Mouse (Mus musculus): ENCODE results near the gene Limd2. TPM values are rescaled to one million over a fixed set of nuclear protein-coding genes. Genes with fewer than 3 reads are reported as not detected.
A peak's percentile ranks its signal among the peaks of the same experiment; 100 is the strongest.

Limd2 gene
- polyA plus RNA-seq, 1 experiment from 2014 or later, result 171 TPM

DNA sequence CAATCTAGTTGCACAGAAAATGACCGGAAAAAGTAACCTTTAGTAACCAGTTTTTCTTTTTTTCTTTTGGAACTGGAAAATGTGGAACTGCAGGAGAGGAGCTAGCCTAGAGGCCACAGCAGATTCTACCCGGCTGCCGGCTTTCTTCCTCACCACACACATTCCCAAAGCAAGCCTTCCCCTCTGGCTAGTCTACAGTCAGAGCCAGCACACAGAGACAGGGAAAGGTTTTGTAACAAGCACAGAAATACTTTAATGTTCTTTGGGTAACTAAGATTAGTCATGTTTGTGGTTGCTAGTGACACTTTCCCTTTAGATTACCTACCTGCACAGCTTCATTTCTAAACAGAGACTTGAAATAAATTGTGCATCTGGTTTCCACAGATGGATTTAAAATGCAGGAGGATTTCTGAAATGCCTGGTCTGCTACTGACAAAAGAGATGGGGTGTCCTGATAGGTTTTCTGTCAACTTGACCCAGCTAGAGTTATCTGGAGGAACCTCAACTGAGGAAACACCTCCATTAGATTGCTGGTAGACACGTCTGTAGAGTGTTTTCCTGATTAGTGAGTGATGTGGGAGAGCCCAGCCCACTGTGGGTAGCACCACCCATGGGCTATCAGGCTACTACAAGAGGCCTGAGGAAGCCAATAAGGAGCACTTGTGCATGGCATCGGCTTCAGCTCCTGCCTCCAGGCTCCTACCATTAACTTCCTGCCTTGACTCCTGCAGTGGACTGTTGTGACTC is 17.5 kb upstream of the Limd2 start:
- no peaks in the 10 kb centered on the region for H3K27me3 ChIP-seq (ENCODE audit: control insufficient read depth, insufficient read depth, low read length)
- DNase-seq, result no peak

DNA sequence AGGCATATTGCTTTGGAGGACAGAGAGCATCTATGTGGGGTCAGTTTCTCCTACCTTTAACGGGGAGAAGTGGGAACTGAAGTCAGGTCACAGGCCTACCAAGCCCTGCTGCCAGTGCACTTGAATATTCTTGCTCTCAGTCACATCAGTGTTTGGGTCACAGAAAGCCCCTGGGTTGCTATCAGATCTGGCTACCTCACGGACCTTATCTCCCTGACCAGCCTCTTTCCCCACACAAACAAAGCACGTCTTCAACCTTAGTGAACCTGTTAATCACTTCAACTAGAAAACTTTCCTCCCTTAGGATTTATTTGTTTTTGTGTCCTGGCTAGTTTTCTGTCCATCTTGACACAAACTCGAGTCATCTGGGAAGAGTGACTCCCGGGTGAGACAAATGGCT is 15.7 kb upstream of the Limd2 start:
- ATAC-seq (ENCODE audit: low FRiP score, low TSS enrichment), result no peak
- no peak overlapping the region for H3K27ac ChIP-seq (replicated peaks; ENCODE audit: low read depth, low read length)
- no peak for DNase-seq
- WGBS, result 90% methylated on average over 5 of the region's 5 CpGs
- no peak overlapping the region for H3K9ac ChIP-seq (replicated peaks; ENCODE audit: low read length)
- no peak overlapping the region for H3K4me2 ChIP-seq (ENCODE audit: low read length)
- peaks cover 23% of the 10 kb centered on the region for H3K36me3 ChIP-seq (ENCODE audit: control insufficient read depth, insufficient read depth, low read length)
- H3K4me1 ChIP-seq (ENCODE audit: control insufficient read depth, insufficient read depth, low read length), result no peaks in the 10 kb centered on the region
- no peak overlapping the region for H3K4me3 ChIP-seq (replicated peaks; ENCODE audit: low read depth, low read length)
- H3K9me3 ChIP-seq (ENCODE audit: control insufficient read depth, low read length), result no peaks in the 10 kb centered on the region
- H3K27me3 ChIP-seq (ENCODE audit: control insufficient read depth, insufficient read depth, low read length), result no peaks in the 10 kb centered on the region

More for the DNA sequence above, 17.5 kb upstream of the Limd2 start:
- no peaks in the 10 kb centered on the region for H3K9me3 ChIP-seq (ENCODE audit: control insufficient read depth, low read length)
- H3K4me1 ChIP-seq (ENCODE audit: control insufficient read depth, insufficient read depth, low read length), result no peaks in the 10 kb centered on the region
- no peak overlapping the region for H3K4me3 ChIP-seq (replicated peaks; ENCODE audit: low read depth, low read length)
- 87% methylated on average over 5 of the region's 5 CpGs for WGBS
- H3K36me3 ChIP-seq (ENCODE audit: control insufficient read depth, insufficient read depth, low read length), result peaks cover 24% of the 10 kb centered on the region
- no peak overlapping the region for H3K27ac ChIP-seq (replicated peaks; ENCODE audit: low read depth, low read length)
- no peak overlapping the region for H3K9ac ChIP-seq (replicated peaks; ENCODE audit: low read length)
- H3K4me2 ChIP-seq (ENCODE audit: low read length), result no peak overlapping the region
- ATAC-seq (ENCODE audit: low FRiP score, low TSS enrichment), result no peak

DNA sequence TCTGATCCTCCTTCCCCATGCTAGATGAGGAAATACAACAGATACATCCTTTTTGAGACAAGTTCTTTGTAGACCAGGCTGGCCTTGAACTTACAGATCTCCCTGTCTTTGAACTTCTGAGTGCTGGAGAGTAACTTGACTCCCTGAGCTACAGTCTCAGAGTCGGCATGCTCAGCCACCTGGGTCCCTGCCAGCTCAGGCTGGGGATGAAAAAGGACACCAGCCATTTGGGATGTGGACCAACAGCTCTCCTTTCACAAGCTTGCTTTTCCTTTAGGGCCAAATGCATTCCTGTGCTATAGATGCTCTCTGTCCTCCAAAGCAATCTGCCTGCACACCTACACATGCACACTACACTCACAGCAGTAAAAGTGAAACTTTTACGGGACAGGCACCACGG is 14.4 kb upstream of the Limd2 start:
- ATAC-seq (ENCODE audit: low FRiP score, low TSS enrichment) (no peak), DNase-seq (no peak)
- H3K27me3 ChIP-seq (ENCODE audit: control insufficient read depth, insufficient read depth, low read length), result no peaks in the 10 kb centered on the region
- H3K9ac ChIP-seq (replicated peaks; ENCODE audit: low read length), result no peak overlapping the region
- H3K27ac ChIP-seq (replicated peaks; ENCODE audit: low read depth, low read length), result no peak overlapping the region
- no peaks in the 10 kb centered on the region for H3K9me3 ChIP-seq (ENCODE audit: control insufficient read depth, low read length)
- 81% methylated on average over 3 of the region's 3 CpGs for WGBS
- H3K4me2 ChIP-seq (ENCODE audit: low read length), result no peak overlapping the region
- H3K4me3 ChIP-seq (replicated peaks; ENCODE audit: low read depth, low read length), result no peak overlapping the region
- H3K4me1 ChIP-seq (ENCODE audit: control insufficient read depth, insufficient read depth, low read length), result no peaks in the 10 kb centered on the region
- peaks cover 19% of the 10 kb centered on the region for H3K36me3 ChIP-seq (ENCODE audit: control insufficient read depth, insufficient read depth, low read length)

DNA sequence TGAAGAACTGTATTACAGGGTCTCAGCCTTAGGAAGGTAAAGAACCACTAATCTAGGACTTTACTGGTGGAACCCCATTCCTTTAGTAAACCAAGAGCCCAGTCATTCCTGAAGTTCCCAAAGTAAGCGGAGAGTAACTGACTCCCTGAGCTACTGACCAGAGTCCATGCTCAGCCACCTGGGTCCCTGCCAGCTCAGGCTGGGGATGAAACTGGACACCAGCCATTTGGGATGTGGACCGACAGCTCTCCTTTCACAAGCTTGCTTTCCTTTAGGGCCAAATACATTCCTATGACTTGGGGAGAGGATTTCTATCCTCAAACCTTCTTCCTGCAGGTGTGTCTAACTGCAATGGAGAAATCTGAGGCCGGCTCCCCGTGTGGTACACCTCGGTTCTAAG is 13.7 kb upstream of the Limd2 start:
- Histone ChIP-seq H3K4me1 (ENCODE audit: control insufficient read depth, insufficient read depth, low read length) (no peaks in the 10 kb centered on the region), H3K9ac (replicated peaks; ENCODE audit: low read length) (no peak overlapping the region), H3K27ac (replicated peaks; ENCODE audit: low read depth, low read length) (no peak overlapping the region), H3K9me3 (ENCODE audit: control insufficient read depth, low read length) (no peaks in the 10 kb centered on the region), H3K27me3 (ENCODE audit: control insufficient read depth, insufficient read depth, low read length) (no peaks in the 10 kb centered on the region), H3K4me3 (replicated peaks; ENCODE audit: low read depth, low read length) (no peak overlapping the region), H3K36me3 (ENCODE audit: control insufficient read depth, insufficient read depth, low read length) (peaks cover 24% of the 10 kb centered on the region), H3K4me2 (ENCODE audit: low read length) (no peak overlapping the region)
- WGBS, result 87% methylated on average over 5 of the region's 5 CpGs
- no peak for DNase-seq
- no peak for ATAC-seq (ENCODE audit: low FRiP score, low TSS enrichment)

DNA sequence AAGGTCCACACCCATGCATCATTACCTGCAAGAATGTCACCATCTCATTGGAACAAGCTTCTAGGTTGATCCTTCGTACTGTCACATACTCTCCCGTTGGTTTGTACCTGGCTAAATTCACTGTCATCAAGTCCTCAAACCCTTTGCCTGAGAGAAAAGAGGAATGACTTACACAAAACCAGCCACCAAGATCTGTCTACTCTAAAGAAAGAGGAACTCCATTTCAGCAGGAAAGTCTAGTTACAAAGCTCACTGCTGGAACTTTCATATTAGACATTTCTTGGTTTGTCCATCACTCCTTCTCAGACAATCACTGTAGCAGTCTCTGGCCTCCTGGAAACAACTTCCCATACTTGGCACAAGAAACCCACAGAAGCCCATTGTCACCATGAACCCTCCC is 12.6 kb upstream of the Limd2 start:
- no peaks in the 10 kb centered on the region for H3K4me1 ChIP-seq (ENCODE audit: control insufficient read depth, insufficient read depth, low read length)
- no peaks in the 10 kb centered on the region for H3K9me3 ChIP-seq (ENCODE audit: control insufficient read depth, low read length)
- 99% methylated on average over 2 of the region's 2 CpGs for WGBS
- ATAC-seq (ENCODE audit: low FRiP score, low TSS enrichment) (no peak), DNase-seq (no peak)
- no peak overlapping the region for H3K4me3 ChIP-seq (replicated peaks; ENCODE audit: low read depth, low read length)
- no peaks in the 10 kb centered on the region for H3K27me3 ChIP-seq (ENCODE audit: control insufficient read depth, insufficient read depth, low read length)
- no peak overlapping the region for H3K9ac ChIP-seq (replicated peaks; ENCODE audit: low read length)
- H3K27ac ChIP-seq (replicated peaks; ENCODE audit: low read depth, low read length), result no peak overlapping the region
- H3K36me3 ChIP-seq (ENCODE audit: control insufficient read depth, insufficient read depth, low read length), result peaks cover 30% of the 10 kb centered on the region
- H3K4me2 ChIP-seq (ENCODE audit: low read length), result no peak overlapping the region

DNA sequence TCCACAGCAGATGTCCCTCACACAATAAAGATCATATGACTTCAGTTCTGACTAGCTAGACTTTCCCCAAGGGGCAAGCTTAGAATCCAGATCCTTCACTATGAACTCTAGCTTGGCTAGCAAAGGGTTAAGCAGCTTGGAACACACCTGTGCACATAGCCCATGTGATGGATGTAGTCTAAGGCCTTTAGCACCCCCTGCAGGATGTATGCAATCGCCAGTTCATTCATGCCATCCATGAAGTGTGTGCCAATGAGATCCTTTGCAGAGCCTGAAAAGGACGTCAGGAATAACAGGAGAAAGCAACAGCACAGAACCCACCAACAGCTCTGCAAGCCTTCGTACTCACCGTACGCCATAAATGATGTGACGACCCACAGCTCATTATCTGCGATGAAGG is 10.1 kb upstream of the Limd2 start:
- Histone ChIP-seq H3K9ac (replicated peaks; ENCODE audit: low read length) (no peak overlapping the region), H3K36me3 (ENCODE audit: control insufficient read depth, insufficient read depth, low read length) (peaks cover 47% of the 10 kb centered on the region), H3K4me2 (ENCODE audit: low read length) (no peak overlapping the region), H3K27me3 (ENCODE audit: control insufficient read depth, insufficient read depth, low read length) (no peaks in the 10 kb centered on the region), H3K4me3 (replicated peaks; ENCODE audit: low read depth, low read length) (no peak overlapping the region), H3K27ac (replicated peaks; ENCODE audit: low read depth, low read length) (no peak overlapping the region), H3K9me3 (ENCODE audit: control insufficient read depth, low read length) (no peaks in the 10 kb centered on the region), H3K4me1 (ENCODE audit: control insufficient read depth, insufficient read depth, low read length) (no peaks in the 10 kb centered on the region)
- 83% methylated on average over 7 of the region's 7 CpGs for WGBS
- peak; percentile 59 for DNase-seq
- ATAC-seq (ENCODE audit: low FRiP score, low TSS enrichment), result no peak

DNA sequence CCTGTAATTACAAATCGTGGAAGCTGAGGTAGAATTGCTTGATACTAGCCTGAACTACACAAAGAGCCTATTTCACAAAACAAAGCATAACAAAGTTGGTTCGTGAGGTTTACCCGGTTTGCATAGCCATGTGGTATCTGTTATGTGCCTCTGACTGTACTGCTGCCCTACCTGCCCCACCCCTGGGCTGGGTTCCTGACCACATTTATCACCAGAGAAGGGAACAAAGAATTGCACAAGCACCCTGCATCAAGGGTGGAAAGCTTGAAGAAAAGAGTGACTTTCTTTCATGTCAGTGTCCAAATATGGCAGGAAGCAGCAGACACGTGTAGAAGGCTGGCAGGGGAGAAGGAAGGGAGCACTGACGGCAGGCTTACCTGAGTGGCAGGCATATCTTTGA is 6.8 kb upstream of the Limd2 start:
- no peaks in the 10 kb centered on the region for H3K27me3 ChIP-seq (ENCODE audit: control insufficient read depth, insufficient read depth, low read length)
- no peak overlapping the region for H3K9ac ChIP-seq (replicated peaks; ENCODE audit: low read length)
- 90% methylated on average over 5 of the region's 5 CpGs for WGBS
- no peak for ATAC-seq (ENCODE audit: low FRiP score, low TSS enrichment)
- H3K4me1 ChIP-seq (ENCODE audit: control insufficient read depth, insufficient read depth, low read length), result no peaks in the 10 kb centered on the region
- no peak overlapping the region for H3K27ac ChIP-seq (replicated peaks; ENCODE audit: low read depth, low read length)
- H3K4me3 ChIP-seq (replicated peaks; ENCODE audit: low read depth, low read length), result no peak overlapping the region
- peaks cover 63% of the 10 kb centered on the region for H3K36me3 ChIP-seq (ENCODE audit: control insufficient read depth, insufficient read depth, low read length)
- no peak for DNase-seq
- no peaks in the 10 kb centered on the region for H3K9me3 ChIP-seq (ENCODE audit: control insufficient read depth, low read length)
- H3K4me2 ChIP-seq (ENCODE audit: low read length), result no peak overlapping the region

DNA sequence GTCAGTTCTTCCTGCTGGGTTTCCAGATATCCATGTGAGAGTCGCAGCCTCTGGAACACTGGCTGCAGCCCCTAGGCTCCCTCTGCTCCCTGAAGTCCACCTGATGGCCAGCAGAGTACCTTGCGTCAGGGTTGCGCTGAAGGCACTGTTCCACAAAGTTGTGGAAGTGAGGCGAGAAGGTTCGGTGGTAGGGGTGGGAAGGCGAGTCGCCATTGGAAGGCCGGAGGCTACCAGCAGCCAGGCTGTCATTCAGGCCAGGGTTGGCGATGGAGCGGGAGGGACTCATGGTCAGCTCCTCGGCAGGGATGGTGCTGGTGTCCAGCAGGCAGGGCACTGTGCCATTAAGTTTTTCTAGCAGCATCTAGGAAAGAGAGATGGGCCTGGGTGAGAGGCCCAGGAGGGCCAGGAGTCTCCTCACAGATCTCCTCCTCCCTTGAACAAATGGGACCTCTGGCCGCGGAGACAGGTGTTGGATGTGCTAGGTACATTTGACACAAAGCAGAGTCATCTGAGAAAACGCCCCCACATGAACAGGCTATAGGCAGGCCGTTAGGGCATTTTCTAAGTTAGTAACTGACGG is 4.0 kb upstream of the Limd2 start:
- Histone ChIP-seq H3K9ac (replicated peaks; ENCODE audit: low read length) (no peak overlapping the region), H3K4me3 (replicated peaks; ENCODE audit: low read depth, low read length) (no peak overlapping the region), H3K9me3 (ENCODE audit: control insufficient read depth, low read length) (no peaks in the 10 kb centered on the region), H3K36me3 (ENCODE audit: control insufficient read depth, insufficient read depth, low read length) (peaks cover 51% of the 10 kb centered on the region), H3K4me2 (ENCODE audit: low read length) (no peak overlapping the region), H3K27ac (replicated peaks; ENCODE audit: low read depth, low read length) (no peak overlapping the region), H3K27me3 (ENCODE audit: control insufficient read depth, insufficient read depth, low read length) (no peaks in the 10 kb centered on the region), H3K4me1 (ENCODE audit: control insufficient read depth, insufficient read depth, low read length) (peaks cover 13% of the 10 kb centered on the region)
- DNase-seq (no peak), ATAC-seq (ENCODE audit: low FRiP score, low TSS enrichment) (no peak)
- 96% methylated on average over 16 of the region's 16 CpGs for WGBS

DNA sequence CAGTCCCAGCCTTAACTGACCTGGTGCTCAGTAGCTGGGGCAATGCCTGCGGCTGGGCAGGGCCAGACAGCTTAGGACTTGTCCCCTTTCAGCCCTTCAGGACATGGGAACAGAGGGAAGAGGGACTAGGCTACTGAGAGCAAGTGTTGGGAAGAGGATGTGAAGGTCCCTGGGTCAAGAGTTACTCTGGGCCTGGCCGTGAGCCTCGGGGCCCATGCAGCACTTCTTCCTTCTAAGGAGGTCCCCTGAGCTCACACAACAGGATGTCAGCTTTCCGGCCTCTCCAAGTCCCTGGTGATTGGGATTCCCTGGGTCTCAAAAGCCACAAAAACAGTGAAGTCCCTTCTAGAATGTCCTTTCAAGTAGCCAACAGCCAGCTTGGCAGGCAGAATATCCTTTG is 2.9 kb upstream of the Limd2 start:
- Histone ChIP-seq H3K9me3 (ENCODE audit: control insufficient read depth, low read length) (no peaks in the 10 kb centered on the region), H3K4me3 (replicated peaks; ENCODE audit: low read depth, low read length) (no peak overlapping the region), H3K27me3 (ENCODE audit: control insufficient read depth, insufficient read depth, low read length) (no peaks in the 10 kb centered on the region), H3K36me3 (ENCODE audit: control insufficient read depth, insufficient read depth, low read length) (peaks cover 45% of the 10 kb centered on the region), H3K4me2 (ENCODE audit: low read length) (no peak overlapping the region), H3K9ac (replicated peaks; ENCODE audit: low read length) (no peak overlapping the region), H3K27ac (replicated peaks; ENCODE audit: low read depth, low read length) (no peak overlapping the region), H3K4me1 (ENCODE audit: control insufficient read depth, insufficient read depth, low read length) (peaks cover 22% of the 10 kb centered on the region)
- DNase-seq (no peak), ATAC-seq (ENCODE audit: low FRiP score, low TSS enrichment) (no peak)
- WGBS, result 90% methylated on average over 4 of the region's 4 CpGs

Data from midbrain, embryonic 14.5 days (tissue).